Mouse (Mus musculus) cerebellum, adult 11-12 months (tissue): ENCODE results near the gene Vmn2r96.
"Not testable (repeated sequence)": the region's sequence is repeated elsewhere in the genome, so short reads cannot be mapped to it uniquely, and the experiment has no call there.

Source experiments
- DNase-seq: peaks from one replicate; pipeline ENCODE4 v3.0.0; 2022

Vmn2r96 gene

GRCm38 (mm10) chr17:18572851-18573250 lies at the start of gene Vmn2r96:
Gene Vmn2r96 (plus strand): TSS chr17:18573151.
- not testable (repeated sequence) for DNase-seq

DNA sequence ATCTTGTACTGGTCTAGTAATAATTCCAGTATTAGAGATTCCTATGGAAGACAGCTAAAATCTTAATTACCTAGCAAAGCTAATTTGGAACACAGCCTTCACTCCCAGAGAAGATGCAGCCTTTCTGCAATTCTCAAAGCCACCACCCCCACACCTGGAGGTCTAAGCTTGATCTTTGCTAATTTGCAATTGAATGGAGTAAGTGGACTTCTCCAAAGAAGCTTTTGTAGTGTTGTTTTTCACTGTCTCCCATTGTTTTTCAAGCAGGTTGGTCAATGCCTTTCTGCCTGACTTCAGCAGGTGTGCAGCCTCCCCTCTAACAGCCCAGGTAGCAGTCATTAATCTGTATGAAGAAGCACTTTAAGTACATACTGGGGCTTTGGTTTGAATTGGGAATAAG lies 49.6 kb upstream of the Vmn2r96 start:
- no peak for DNase-seq

GRCm38 (mm10) chr17:18523991-18524390 lies 49.0 kb upstream of the Vmn2r96 start:
- DNase-seq = no peak

DNA sequence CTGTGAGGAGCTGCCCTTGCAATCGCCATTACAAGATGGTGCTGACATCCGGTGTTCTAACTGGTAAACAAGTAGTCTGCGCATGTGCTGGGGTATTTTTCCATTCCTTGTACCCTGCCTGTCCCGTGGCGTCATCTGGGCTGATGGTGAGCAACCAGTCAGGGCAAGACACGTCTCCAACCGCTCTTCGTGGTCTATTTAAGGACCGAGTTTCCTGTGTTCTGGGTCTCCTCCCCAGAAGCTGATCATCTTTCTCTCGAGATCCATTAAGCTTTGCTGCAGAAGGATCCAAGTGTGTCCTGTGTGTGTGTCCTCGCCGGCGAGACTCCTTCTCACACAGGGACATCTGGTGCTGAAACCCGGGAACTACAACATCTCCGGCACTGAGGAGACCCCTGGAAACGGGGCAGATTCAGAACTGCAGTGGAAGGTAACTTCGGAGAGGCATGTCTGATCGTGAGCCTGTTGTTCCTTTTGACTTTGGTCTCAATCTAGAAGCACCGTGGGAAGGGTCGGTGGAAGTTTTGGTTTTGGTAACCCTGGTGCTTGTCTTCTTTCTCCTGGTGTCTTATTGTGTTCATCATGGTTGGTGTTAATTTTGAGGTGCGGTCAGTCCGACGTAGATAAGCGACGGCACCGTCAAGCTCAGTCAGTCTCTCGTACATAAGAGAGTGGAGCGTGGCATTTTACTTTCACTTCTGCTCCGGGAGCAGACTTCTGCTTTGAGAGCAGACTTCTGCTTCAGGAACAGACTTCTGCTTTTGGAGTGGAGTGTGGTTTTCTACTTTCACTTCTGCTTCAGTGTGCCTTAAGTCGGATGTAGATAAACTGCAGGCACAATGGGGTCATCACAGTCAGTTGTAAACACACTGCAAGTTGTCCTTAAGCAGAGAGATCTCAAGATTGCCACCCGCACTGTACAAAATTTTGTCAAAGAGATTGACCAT lies 14.5 kb upstream of the Vmn2r96 start:
- DNase-seq = not testable (repeated sequence)

DNA sequence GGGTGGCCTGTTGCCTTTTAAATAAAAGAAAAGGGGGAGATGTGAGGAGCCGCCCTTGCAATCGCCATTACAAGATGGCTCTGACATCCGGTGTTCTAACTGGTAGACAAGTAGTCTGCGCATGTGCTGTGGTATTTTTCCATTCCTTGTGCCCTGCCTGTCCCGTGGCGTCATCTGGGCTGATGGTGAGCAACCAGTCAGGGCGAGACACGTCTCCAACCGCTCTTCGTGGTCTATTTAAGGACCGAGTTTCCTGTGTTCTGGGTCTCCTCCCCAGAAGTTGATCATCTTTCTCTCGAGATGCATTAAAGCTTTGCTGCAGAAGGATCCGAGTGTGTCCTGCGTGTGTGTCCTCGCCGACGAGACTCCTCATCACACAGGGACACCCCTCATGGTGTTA lies 6.8 kb upstream of the Vmn2r96 start:
- DNase-seq = not testable (repeated sequence)

GRCm38 (mm10) chr17:18615151-18615550 lies 42.2 kb downstream of the Vmn2r96 start:
- DNase-seq = not testable (repeated sequence)

GRCm38 (mm10) chr17:18626532-18626931 lies 53.6 kb downstream of the Vmn2r96 start:
- no peak for DNase-seq
